Mouse (Mus musculus) right cerebral cortex, adult 2 months (tissue): ENCODE data around the gene Egf.

Source experiments
- DNase-seq, 2 experiments: peaks; one replicate each; pipeline ENCODE4 v3.0.0; 2021 to 2022; ENCODE audit warnings: low spot score in 2 of 2

Gene Egf

GRCm38 (mm10) chr3:129651765-129652164 is 103.4 kb downstream of the Egf start:
- no peak for DNase-seq

- no peak for DNase-seq
These were observed 104.2 kb downstream of the Egf start for GRCm38 (mm10) chr3:129650931-129651330.

- DNase-seq: no peak
These were observed 104.9 kb downstream of the Egf start for GRCm38 (mm10) chr3:129650293-129650612.

GRCm38 (mm10) chr3:129649586-129650292 is 105.4 kb downstream of the Egf start:
- no peak for DNase-seq

GRCm38 (mm10) chr3:129648598-129648997 is 106.5 kb downstream of the Egf start:
- no peak for DNase-seq

- no peak for DNase-seq
These were observed 107.8 kb downstream of the Egf start for GRCm38 (mm10) chr3:129647312-129647711.

GRCm38 (mm10) chr3:129646781-129647180 is 108.3 kb downstream of the Egf start:
- no peak for DNase-seq

- DNase-seq: no peak
These were observed 109.7 kb downstream of the Egf start for GRCm38 (mm10) chr3:129645409-129645808.

GRCm38 (mm10) chr3:129641621-129642020 is 113.5 kb downstream of the Egf start:
- DNase-seq: peak; percentile 47 to 59

GRCm38 (mm10) chr3:129640211-129641000 is 114.7 kb downstream of the Egf start:
- peak; percentile 20 to 49 for DNase-seq

- no peak for DNase-seq
These were observed 115.4 kb downstream of the Egf start for GRCm38 (mm10) chr3:129639701-129640100.

GRCm38 (mm10) chr3:129637446-129637845 is 117.7 kb downstream of the Egf start:
- no peak for DNase-seq

- DNase-seq: peak; percentile 44 to 47
These were observed 120.7 kb downstream of the Egf start for GRCm38 (mm10) chr3:129634260-129634901.

- DNase-seq: no peak
These were observed 121.6 kb downstream of the Egf start for GRCm38 (mm10) chr3:129633518-129633917.

- DNase-seq: no peak
These were observed 123.3 kb downstream of the Egf start for GRCm38 (mm10) chr3:129631857-129632256.

- DNase-seq: no peak
These were observed 124.1 kb downstream of the Egf start for GRCm38 (mm10) chr3:129631018-129631417.
